Mouse (Mus musculus): ENCODE results near the gene Slc37a3. TPM values are rescaled to one million over a fixed set of nuclear protein-coding genes. Genes with fewer than 3 reads are reported as not detected.
"Not testable (repeated sequence)": the region's sequence is repeated elsewhere in the genome, so short reads cannot be mapped to it uniquely, and the experiment has no call there.

Gene Slc37a3
- polyA plus RNA-seq, 1 experiment, result 11.0 TPM

DNA sequence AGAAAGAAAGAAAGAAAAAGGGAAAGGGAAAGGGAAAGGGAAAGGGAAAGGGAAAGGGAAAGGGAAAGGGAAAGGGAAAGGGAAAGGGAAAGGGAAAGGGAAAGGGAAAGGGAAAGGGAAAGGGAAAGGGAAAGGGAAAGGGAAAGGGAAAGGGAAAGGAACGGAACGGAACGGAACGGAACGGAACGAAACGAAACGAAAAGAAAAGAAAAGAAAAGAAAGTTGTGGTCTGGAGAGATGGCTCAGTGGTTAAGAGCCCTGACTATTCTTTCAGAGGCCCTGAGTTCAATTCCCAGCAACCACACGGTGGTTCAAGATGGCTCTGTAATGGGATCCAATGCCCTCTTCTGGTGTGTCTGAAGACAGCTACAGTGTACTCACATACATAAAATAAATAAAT is 18.3 kb downstream of the Slc37a3 start:
- not testable (repeated sequence) for H3K4me1 ChIP-seq (ENCODE audit: control insufficient read depth, insufficient read depth, insufficient read length, low read length)

DNA sequence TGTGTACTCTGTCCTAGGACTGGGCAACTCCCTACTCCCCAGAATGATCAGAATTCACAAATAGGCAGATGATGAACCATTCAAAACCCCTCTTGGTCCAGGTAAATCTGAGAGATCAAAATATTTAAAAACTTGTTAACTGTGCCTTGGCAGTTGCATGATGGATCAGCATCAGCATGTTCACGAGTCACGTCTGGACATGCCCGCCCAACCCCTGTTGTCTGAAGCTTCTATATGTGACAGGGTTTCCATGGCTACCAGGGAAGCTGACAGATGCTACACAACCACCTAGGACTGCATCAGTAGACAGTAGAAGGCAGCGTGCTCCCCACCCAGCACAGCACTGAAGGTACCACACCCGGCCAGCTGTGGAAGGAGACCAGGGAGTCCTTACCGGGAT is 28.5 kb downstream of the Slc37a3 start:
- no peak overlapping the region for H3K27ac ChIP-seq (replicated peaks; ENCODE audit: low read depth, low read length)
- no peaks in the 10 kb centered on the region; the same call in 1 of the 2 replicates for H3K4me1 ChIP-seq (ENCODE audit: control insufficient read depth, insufficient read depth, insufficient read length, low read length)
- H3K4me3 ChIP-seq (ENCODE audit: insufficient read depth, low read depth, low read length), result no peak overlapping the region

More for the DNA sequence above, 18.3 kb downstream of the Slc37a3 start:
- not testable (repeated sequence) for H3K4me3 ChIP-seq (ENCODE audit: insufficient read depth, low read depth, low read length); H3K27ac ChIP-seq (replicated peaks; ENCODE audit: low read depth, low read length)

DNA sequence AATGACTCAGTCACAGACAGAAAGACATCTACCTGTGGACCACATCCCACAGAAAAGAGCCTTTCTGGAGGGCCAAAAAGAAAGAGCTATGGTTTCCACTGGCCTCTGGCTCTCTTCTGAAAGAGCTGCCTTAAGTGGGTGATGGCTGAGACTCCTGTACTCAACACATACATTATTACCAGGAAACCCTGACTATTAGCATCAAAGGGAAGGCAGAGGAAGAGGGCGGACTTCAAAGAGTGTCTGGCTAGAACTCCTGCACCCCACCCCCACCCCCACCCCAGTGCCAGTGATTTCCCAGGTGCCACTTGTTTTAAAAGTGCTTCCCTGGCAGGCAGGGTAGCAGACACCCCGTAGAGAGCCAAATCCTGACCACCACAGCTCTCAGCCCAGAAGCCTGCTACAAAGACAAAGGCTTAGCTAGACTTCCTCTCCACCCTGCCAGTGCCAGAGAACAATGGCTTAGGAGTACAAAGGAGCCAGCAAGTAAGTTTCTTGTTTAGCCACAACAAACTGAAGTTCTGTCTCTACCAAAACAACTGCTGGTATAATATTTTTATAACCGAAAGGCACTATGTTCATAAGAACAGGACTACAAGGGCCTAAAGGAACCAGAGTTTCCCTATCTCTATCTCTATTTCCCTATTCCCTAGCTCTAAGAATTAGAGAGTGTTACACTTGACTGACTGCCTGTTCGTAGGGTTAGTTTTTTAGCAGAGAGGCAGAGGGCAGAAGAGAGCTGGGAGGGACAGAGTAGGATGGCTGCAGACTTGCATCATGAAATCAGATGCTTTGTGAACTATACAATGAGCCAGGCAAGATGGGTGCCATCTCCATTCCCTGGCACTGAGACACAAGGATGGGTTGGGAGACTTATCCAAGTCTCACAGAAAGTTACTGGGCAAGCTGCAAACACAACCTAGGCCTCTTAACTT is 29.3 kb downstream of the Slc37a3 start:
- H3K4me3 ChIP-seq (ENCODE audit: insufficient read depth, low read depth, low read length), result no peak overlapping the region
- H3K4me1 ChIP-seq (ENCODE audit: control insufficient read depth, insufficient read depth, insufficient read length, low read length), result no peaks in the 10 kb centered on the region; the same call in 1 of the 2 replicates
- H3K27ac ChIP-seq (replicated peaks; ENCODE audit: low read depth, low read length), result 0 out of 2 replicates have a peak overlapping the region, but pooled peaks have one; percentile 8

DNA sequence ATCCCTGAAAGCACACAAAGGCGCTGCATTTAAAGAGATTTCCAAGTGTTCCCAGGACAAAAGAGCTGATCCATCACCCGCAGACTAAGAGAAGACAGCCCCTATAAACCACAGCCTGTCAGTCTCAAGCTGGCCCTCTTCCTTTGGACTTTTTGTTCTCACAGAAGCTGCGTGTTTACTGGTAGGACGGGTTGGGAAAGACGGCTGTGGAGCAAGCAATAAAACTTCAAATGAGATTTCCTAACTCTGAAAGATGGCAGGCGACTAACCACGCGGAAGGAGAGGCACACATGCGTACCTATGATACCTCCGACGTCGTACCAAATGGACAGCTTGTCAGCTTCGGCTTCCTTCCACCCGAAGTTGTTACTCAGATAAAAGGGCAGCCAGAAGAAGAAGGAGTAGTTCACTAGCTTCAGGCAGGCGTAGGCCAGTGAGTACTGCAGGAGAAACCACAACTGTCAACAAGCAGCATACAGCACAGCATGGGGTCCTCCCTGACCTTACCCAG is 30.4 kb downstream of the Slc37a3 start:
- Histone ChIP-seq H3K4me3 (ENCODE audit: insufficient read depth, low read depth, low read length) (no peak overlapping the region), H3K4me1 (ENCODE audit: control insufficient read depth, insufficient read depth, insufficient read length, low read length) (no peaks in the 10 kb centered on the region; the same call in 1 of the 2 replicates)

DNA sequence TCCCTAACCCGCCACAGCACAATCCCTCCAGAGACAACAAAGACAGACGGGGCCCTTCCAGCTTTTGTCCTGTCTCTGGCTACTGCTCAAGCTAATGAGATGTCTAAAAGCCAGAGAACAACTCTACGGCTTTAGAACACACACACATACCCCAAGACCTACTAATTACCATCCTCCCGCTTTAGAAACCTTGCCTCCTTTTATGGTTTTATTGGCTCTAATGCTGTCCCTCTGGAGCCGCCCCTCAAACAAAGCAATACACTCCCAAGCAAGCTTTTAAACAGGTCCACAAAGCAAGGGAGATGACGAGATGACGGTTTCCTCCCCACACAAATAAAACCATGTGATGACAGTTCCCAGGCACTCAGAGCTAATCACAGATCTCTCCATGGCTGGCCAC is 32.0 kb downstream of the Slc37a3 start:
- H3K27ac ChIP-seq (replicated peaks; ENCODE audit: low read depth, low read length), result no peak overlapping the region

More for the DNA sequence above, 30.4 kb downstream of the Slc37a3 start:
- no peak overlapping the region for H3K27ac ChIP-seq (replicated peaks; ENCODE audit: low read depth, low read length)

DNA sequence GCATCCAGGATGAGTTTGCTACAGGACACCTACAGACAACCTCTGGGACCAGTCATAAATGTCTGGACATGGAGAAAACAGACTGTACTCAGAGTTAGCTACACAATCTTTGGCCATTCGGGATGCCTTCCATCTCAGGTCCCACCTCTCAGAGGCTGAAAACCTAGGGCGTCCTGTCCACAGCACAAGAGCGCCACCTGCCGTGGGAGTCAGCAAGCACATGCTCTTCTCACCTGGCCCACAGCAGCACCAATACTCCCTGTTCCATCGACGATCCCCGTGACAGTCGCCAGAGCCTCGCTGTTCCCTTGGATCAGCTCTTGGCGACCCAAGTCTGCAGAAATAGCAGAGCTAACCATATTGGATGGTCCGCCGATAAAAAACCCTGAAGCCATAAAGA is 33.5 kb downstream of the Slc37a3 start:
- Histone ChIP-seq H3K4me1 (ENCODE audit: control insufficient read depth, insufficient read depth, insufficient read length, low read length) (no peaks in the 10 kb centered on the region; the same call in 1 of the 2 replicates), H3K27ac (replicated peaks; ENCODE audit: low read depth, low read length) (no peak overlapping the region), H3K4me3 (ENCODE audit: insufficient read depth, low read depth, low read length) (no peak overlapping the region)

More for the DNA sequence above, 32.0 kb downstream of the Slc37a3 start:
- Histone ChIP-seq H3K4me3 (ENCODE audit: insufficient read depth, low read depth, low read length) (no peak overlapping the region), H3K4me1 (ENCODE audit: control insufficient read depth, insufficient read depth, insufficient read length, low read length) (no peaks in the 10 kb centered on the region; the same call in 1 of the 2 replicates)

DNA sequence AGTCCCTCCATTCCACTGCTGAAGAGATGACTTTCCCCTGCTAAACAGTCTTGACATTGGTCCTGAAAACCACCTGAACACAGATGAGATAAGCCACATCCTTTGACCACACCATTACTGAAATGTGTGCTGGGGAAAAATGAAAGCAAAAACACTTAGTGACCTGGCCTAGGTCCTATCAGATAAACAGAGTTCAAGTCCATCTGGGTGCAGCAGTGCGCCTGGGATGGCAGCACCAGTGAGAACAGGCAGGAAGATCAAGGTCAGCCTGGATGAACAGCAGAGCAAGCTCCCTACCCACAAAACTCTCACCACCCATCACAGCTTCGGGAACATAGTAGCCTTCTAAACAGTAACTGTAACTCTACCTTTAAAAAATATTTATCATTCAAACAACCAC is 35.7 kb downstream of the Slc37a3 start:
- Histone ChIP-seq H3K4me1 (ENCODE audit: control insufficient read depth, insufficient read depth, insufficient read length, low read length) (no peaks in the 10 kb centered on the region), H3K27ac (replicated peaks; ENCODE audit: low read depth, low read length) (no peak overlapping the region), H3K4me3 (ENCODE audit: insufficient read depth, low read depth, low read length) (no peak overlapping the region)

DNA sequence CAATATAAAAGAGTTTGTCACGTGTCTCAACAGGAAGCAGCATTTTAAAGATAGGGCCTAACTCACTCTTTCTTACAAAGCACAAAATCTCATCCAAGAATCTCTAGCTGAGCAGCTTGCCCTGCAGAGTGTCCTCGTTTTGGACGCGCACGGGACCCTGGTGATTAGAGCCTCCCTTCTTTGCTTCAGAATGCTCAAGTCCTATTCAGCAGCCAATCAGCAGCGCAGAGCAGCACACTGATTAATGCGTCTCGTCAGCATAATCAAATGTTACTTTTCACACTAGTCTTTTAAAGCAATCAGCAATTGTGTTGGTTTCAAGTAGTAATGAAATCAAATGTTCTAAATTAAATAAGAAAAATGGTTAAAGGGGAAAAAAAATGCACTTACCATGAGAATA is 39.1 kb downstream of the Slc37a3 start:
- Histone ChIP-seq H3K4me1 (ENCODE audit: control insufficient read depth, insufficient read depth, insufficient read length, low read length) (no peaks in the 10 kb centered on the region), H3K27ac (replicated peaks; ENCODE audit: low read depth, low read length) (no peak overlapping the region), H3K4me3 (ENCODE audit: insufficient read depth, low read depth, low read length) (no peak overlapping the region)

DNA sequence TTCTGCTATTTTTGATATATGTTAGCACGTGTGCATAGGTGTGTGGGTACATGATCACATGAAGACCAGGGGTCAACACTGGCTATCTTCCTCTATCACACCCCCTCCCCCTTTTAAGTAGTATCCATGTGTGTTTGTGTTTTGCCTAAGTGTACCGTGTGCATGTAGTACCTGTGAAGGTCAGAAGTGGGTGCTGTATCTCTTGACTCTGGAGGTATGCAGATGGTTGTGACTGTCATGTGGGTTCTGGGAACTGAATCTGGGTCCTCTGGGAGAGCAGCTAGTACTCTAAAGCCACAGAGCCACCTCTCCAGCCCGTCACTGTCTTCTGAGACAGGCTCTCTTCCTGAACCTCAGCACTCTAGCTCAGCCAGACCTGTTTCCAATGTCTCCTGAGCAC is 42.6 kb downstream of the Slc37a3 start:
- Histone ChIP-seq H3K4me3 (ENCODE audit: insufficient read depth, low read depth, low read length) (no peak overlapping the region), H3K27ac (replicated peaks; ENCODE audit: low read depth, low read length) (no peak overlapping the region), H3K4me1 (ENCODE audit: control insufficient read depth, insufficient read depth, insufficient read length, low read length) (no peaks in the 10 kb centered on the region)

DNA sequence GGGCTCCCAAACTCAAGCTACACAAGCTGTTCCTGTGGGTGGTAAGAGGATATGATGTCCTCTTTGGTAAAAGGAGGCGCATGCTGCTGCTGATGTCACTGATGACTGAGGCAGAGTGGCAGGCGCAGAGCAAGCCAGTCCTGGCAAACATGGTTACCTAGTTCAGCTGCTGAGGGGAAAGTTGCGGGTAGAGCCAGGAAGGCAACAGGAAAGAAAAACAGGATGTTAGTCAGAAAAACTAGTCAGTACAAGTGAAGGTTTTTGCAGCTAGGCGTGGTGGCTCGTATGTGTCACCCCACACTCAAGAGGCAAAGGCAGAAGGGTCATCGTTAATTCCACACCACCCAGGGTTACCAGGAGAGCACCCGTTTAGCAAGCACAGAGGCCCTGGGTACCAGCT is 43.3 kb downstream of the Slc37a3 start:
- Histone ChIP-seq H3K4me3 (ENCODE audit: insufficient read depth, low read depth, low read length) (no peak overlapping the region), H3K4me1 (ENCODE audit: control insufficient read depth, insufficient read depth, insufficient read length, low read length) (no peaks in the 10 kb centered on the region), H3K27ac (replicated peaks; ENCODE audit: low read depth, low read length) (no peak overlapping the region)

DNA sequence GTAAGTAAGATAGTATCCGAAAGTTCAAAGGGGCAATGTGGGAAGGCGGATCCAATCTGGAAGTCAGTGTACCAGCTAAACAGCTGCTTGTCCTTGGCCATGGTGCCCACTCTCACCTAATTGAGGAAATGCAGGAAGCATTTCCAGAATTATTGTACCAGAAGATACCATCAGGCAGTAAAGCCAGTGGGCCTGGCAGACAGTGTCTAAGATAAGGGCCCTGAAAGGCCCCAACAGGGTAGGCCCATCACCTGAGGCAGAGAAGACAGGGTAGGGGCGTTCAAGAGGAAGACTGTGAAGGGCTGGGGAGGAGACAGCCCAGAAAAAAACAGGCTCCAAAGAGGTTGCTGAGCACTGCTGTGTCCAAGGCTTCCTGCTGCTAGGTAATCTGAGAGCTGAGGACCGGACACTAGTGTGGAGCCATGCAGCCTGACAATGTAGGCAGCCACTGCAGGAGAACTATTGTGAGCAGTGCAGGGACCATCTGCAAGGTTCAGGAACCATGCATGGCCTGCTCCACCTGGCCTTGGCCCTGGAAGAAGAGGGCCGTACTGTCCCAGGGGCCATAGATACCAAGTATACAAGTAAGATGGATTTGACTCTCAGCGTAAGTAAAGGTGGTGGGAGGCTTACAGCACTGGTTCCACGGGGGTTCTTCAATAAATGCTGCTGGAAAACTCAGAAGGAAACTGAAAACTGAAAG is 45.3 kb downstream of the Slc37a3 start:
- Histone ChIP-seq H3K4me3 (ENCODE audit: insufficient read depth, low read depth, low read length) (no peak overlapping the region), H3K4me1 (ENCODE audit: control insufficient read depth, insufficient read depth, insufficient read length, low read length) (no peaks in the 10 kb centered on the region), H3K27ac (replicated peaks; ENCODE audit: low read depth, low read length) (no peak overlapping the region)

DNA sequence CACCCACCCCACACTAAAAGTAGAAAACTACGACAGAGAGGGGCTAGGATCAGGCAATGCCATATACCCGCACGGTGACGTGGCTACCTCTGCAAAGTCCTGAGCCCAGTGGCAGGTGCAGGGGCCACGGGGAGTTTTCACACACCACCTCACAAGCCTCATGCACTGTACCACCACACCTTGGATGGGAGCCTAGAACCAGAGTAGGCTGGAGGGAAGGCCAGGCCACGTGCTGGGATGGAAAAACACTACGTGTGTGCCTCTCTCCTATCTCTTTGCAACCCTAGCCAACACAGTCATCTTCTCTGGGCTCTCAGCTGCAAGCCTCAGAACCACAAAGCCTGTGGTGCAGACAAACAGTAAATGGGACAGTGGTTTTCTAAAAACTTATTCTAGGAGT is 46.5 kb downstream of the Slc37a3 start:
- Histone ChIP-seq H3K4me1 (ENCODE audit: control insufficient read depth, insufficient read depth, insufficient read length, low read length) (no peaks in the 10 kb centered on the region), H3K27ac (replicated peaks; ENCODE audit: low read depth, low read length) (no peak overlapping the region), H3K4me3 (ENCODE audit: insufficient read depth, low read depth, low read length) (no peak overlapping the region)

DNA sequence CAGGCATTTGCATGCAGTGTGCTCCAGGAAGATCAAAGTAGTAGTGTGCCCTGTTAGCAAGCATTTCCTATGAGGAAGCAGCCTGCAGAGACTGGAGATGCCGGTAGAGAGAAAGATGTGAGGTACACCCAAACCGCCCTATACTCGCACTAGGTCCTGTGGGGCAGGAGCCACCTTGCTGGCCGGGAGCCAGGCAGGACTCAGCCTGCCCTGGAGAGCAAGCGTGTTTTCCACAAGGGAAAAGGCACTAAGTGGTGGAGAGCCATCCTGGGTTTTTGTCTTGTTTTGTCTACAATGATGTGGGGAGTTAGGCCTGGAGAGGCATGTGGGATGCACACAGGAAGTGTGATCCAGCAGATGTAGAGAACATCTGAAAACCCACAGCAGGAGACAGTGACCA is 57.2 kb downstream of the Slc37a3 start:
- Histone ChIP-seq H3K4me3 (ENCODE audit: insufficient read depth, low read depth, low read length) (no peak overlapping the region), H3K4me1 (ENCODE audit: control insufficient read depth, insufficient read depth, insufficient read length, low read length) (peaks cover 5% of the 10 kb centered on the region; the same call in 1 of the 2 replicates), H3K27ac (replicated peaks; ENCODE audit: low read depth, low read length) (no peak overlapping the region)

DNA sequence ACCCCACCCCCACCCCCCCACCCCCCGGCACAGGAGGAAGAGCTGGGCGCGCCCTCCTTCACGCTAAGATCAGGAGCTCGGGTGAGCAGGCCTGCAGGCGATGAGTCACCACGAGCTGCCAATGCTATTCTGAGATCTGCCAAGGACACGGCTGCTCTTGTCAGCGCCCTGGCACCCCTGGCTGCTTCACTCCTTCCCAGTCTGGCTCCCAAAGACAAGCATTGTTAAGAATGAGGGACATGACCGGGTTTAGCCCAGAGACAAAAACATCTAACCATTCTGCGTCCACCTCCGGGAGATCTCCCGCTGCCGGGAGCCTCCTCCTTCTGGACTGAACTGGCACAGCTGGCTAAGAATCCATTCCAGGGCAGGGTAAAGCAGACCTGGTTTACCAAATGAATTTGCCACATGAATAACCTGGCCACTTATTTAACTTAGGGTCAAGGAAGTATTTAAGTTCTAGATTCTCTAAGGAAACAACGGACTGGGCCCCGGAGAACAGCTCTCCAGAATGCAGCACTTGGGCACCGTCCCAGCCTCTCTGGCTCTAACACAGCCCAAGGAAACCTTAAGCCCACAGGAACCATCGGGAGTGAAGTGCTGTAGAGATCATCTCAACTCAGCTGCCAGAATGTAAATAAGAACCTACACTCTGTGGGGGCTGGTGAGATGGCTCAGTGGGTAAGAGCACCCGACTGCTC is 58.3 kb downstream of the Slc37a3 start:
- Histone ChIP-seq H3K27ac (replicated peaks; ENCODE audit: low read depth, low read length) (peak overlapping the region; percentile 46), H3K4me3 (ENCODE audit: insufficient read depth, low read depth, low read length) (no peak overlapping the region), H3K4me1 (ENCODE audit: control insufficient read depth, insufficient read depth, insufficient read length, low read length) (peaks cover 5% of the 10 kb centered on the region; the same call in 1 of the 2 replicates)

DNA sequence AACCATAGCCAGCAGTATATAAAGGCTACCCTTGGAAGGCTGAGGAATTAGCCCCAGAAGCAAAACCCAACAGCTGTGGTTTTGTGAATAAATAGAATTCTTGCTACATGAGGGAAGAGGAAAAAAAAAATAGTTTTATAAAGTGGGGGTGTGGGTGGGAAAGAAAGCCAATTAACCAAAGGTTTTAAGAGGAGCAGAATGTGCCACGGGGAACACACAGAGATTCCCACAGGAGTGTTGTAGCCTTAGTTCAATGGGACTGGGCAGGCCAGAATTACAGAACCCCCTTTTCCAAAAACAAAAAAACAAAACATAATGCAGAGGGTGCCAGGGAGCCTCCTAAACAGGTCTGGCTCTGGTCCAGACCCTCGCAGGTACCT is 58.9 kb downstream of the Slc37a3 start:
- no peak overlapping the region for H3K27ac ChIP-seq (replicated peaks; ENCODE audit: low read depth, low read length)
- no peak overlapping the region for H3K4me3 ChIP-seq (ENCODE audit: insufficient read depth, low read depth, low read length)
- H3K4me1 ChIP-seq (ENCODE audit: control insufficient read depth, insufficient read depth, insufficient read length, low read length), result peaks cover 5% of the 10 kb centered on the region; the same call in 1 of the 2 replicates
